ENCODE assay signal across 7 mouse cellular contexts in the genomic region with DNA sequence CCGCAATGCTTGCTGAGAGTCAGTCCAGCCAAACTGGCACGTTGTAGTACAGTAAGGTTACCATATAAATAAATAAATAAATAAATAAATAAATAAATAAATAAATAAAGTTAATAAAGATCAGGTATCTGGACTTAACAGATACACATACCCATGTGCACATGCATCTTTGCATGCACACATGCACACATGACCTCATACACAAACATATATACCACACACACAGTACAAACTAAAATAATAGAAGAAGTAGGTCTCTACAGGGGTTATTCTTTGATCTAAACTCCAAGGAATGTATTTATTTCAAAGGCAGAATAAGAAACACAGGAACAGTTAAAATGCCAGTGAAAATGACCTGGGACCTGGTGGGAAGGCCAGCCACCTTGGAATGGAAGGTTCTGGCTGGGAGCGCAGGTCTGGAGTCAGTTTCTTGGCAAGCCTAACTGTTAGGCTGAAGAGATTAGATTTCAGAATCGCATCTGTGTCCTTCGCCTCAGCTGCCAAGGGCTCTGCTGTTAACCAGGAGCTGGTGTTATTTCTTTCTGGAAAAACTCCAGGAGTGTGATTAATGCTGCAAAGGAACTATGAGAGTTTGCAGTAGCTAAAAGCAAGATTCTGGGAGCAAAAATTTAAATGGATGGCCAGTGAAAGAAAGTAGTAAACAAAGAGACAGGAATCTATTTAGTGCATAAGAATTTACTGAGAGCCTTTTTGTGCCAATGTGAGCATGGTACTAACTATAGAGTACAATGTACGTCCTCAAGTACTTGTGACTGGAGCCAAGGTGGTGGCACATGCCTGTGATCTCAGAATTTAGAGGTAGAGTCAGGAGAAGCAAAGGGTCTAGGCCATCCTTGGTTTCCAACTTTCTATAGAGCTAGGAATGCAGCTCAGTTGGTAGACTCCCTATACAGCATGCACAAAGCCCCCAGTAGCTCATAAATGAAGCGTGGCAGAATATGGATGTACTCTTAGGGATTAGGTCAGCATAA. TPM values are rescaled to one million over a fixed set of nuclear protein-coding genes. Genes with fewer than 3 reads are reported as not detected.
A peak's percentile ranks its signal among the peaks of the same experiment; 100 is the strongest.
DNase-seq lines count a peak whose midpoint lies in the region; ATAC-seq and TF ChIP-seq lines count a peak whose summit lies in the region.

No protein-coding gene starts in this region.

- no peak overlapping the region for H3K9ac ChIP-seq in lung, embryonic 14.5 days

- H3K9me3 ChIP-seq in lung, embryonic 14.5 days (ENCODE audit: low read depth, low read length): no peaks in the 10 kb centered on the region

- H3K4me3 ChIP-seq in lung, embryonic 14.5 days (ENCODE audit: low read depth, low read length): no peak overlapping the region

- TF ChIP-seq CTCF in lung, embryonic 14.5 days (IDR thresholded peaks at IDR 0.05; ENCODE audit: low read depth): no peak
- no peak for TF ChIP-seq CTCF in brain, embryonic 14.5 days (IDR thresholded peaks at IDR 0.05; ENCODE audit: borderline replicate concordance, extremely low read depth, insufficient read depth, insufficient read length)

- no peak for TF ChIP-seq POLR2A in brain, embryonic 14.5 days (IDR thresholded peaks at IDR 0.05; ENCODE audit: borderline replicate concordance, extremely low read depth, insufficient read depth, insufficient read length, poor library complexity, severe bottlenecking)

- ATAC-seq in lung, embryonic 14.5 days (ENCODE audit: insufficient read depth): peak; percentile 88; the same call in 1 of the 2 replicates

- no peaks in the 10 kb centered on the region for H3K27me3 ChIP-seq in lung, embryonic 14.5 days (ENCODE audit: insufficient read depth, low read length)

- peak; percentile 84 for DNase-seq in lung, embryonic 14.5 days
- DNase-seq in lung, postnatal 25 days (ENCODE audit: low spot score): no peak
- peak; percentile 82 for DNase-seq in brain, embryonic 14.5 days (ENCODE audit: low read depth)
- DNase-seq in heart, adult 9 months (ENCODE audit: low spot score in 2 of 2): peak; percentile 71 to 79
- peak; percentile 31 for DNase-seq in ovary, postnatal 14 days (ENCODE audit: low spot score)
- no peak for DNase-seq in spleen, postnatal 4 days (ENCODE audit: low spot score in 2 of 2)
- DNase-seq in thymus, adult 18-20 months: no peak

- no peak overlapping the region for H3K4me2 ChIP-seq in lung, embryonic 14.5 days

- no peaks in the 10 kb centered on the region for H3K36me3 ChIP-seq in lung, embryonic 14.5 days (ENCODE audit: insufficient read depth)

- H3K27ac ChIP-seq in lung, embryonic 14.5 days (ENCODE audit: low read depth): peak overlapping the region; percentile 12; the same call in 1 of the 2 replicates

- WGBS in lung, embryonic 14.5 days: 58% methylated on average over 7 of the region's 7 CpGs

- no peaks in the 10 kb centered on the region for H3K4me1 ChIP-seq in lung, embryonic 14.5 days (ENCODE audit: insufficient read depth)

RNA-seq across cellular contexts. Expression of gene Slc35f5, which starts 18.1 kb away (rescaled TPM):
- polyA plus RNA-seq in lung, embryonic 14.5 days (2014; fragmentation: Nextera tagmentation; extraction: Ambion mirVana): 43.4 and 44.8 TPM in 2 replicates
- 26.6 and 28.6 TPM in 2 replicates for polyA plus RNA-seq in brain, embryonic 14.5 days (2012; rRNA removed)

Comparison
In these comparisons a context has a peak if more than half of its experiments do, and no peak if none do; other contexts are left out.
1. DNase-seq: peak in lung, embryonic 14.5 days (single experiment), brain, embryonic 14.5 days (single experiment), heart, adult 9 months (2 of 2) and ovary, postnatal 14 days (single experiment); none in lung, postnatal 25 days (single experiment), spleen, postnatal 4 days (0 of 2) and thymus, adult 18-20 months (0 of 2).